Mouse (Mus musculus) intestine, embryonic 14.5 days (tissue): ENCODE data around the gene Mmrn1. TPM values are rescaled to one million over a fixed set of nuclear protein-coding genes. Genes with fewer than 3 reads are reported as not detected.
A peak's percentile ranks its signal among the peaks of the same experiment; 100 is the strongest.

Source experiments
- ATAC-seq: fragments of 200-750 bp; cut with Nextera tagmentation; replicated peaks from 2 replicates; pipeline ENCODE4 v1.8.0; 2017; ENCODE audit warnings: low read depth, moderate number of reproducible peaks, moderate TSS enrichment, moderate library complexity; ENCODE audit not compliant: low FRiP score, low TSS enrichment
- DNase-seq: peaks from one replicate; pipeline ENCODE4 v3.0.0-alpha.2; 2018; ENCODE audit warnings: low spot score
- H3K27ac ChIP-seq: fragments of 300-500 bp; sonication (generic); 2 replicates; pipeline ENCODE4 v1.5.1; 2014; ENCODE audit warnings: low read depth, mild to moderate bottlenecking, control low read depth
- H3K27me3 ChIP-seq: fragments of 300-500 bp; sonication (generic); replicated peaks from 2 replicates; pipeline ENCODE4 v1.6.1; 2014; ENCODE audit warnings: low read length, control low read depth; ENCODE audit not compliant: control insufficient read depth, insufficient read depth
- H3K36me3 ChIP-seq: fragments of 300-500 bp; sonication (generic); 2 replicates; pipeline ENCODE4 v1.6.1; 2014; ENCODE audit warnings: low read length, control low read depth; ENCODE audit not compliant: control insufficient read depth, insufficient read depth
- H3K4me1 ChIP-seq: fragments of 300-500 bp; sonication (generic); replicated peaks from 2 replicates; pipeline ENCODE4 v1.6.1; 2014; ENCODE audit warnings: low read length, control low read depth, mixed read lengths; ENCODE audit not compliant: control insufficient read depth, insufficient read depth
- H3K4me2 ChIP-seq: fragments of 300-500 bp; sonication (generic); 2 replicates; pipeline ENCODE4 v1.6.1; 2014; ENCODE audit warnings: low read length
- H3K4me3 ChIP-seq: fragments of 300-500 bp; sonication (generic); 2 replicates; pipeline ENCODE4 v1.5.1; 2014; ENCODE audit warnings: low read depth, low read length, control low read depth, mixed read lengths
- H3K9ac ChIP-seq: fragments of 300-500 bp; sonication (generic); 2 replicates; pipeline ENCODE4 v1.6.1; 2014; ENCODE audit warnings: mild to moderate bottlenecking, low read length
- H3K9me3 ChIP-seq: fragments of 300-500 bp; sonication (generic); 2 replicates; pipeline ENCODE4 v1.6.1; 2016; ENCODE audit warnings: low read length, control low read depth; ENCODE audit not compliant: control insufficient read depth
- WGBS: fragments of 180-500 bp; shearing (Covaris S2); extraction: QIAGEN DNeasy Blood & Tissue Kit; methylation state at CpG from one replicate; pipeline ENCODE4 v1.1.7; 2014; 5-methylcytosine and 5-hydroxymethylcytosine counted together
- polyA plus RNA-seq: library from polyadenylated mRNA; unstranded; fragments of >200 nt; fragmentation: Nextera tagmentation; extraction: Ambion mirVana; gene quantifications from 2 replicates; pipeline ENCODE4 v1.2.1, GENCODE M21; 2014

Mmrn1 gene
- polyA plus RNA-seq, 1 experiment from 2014 or later = 5.9 TPM

DNA sequence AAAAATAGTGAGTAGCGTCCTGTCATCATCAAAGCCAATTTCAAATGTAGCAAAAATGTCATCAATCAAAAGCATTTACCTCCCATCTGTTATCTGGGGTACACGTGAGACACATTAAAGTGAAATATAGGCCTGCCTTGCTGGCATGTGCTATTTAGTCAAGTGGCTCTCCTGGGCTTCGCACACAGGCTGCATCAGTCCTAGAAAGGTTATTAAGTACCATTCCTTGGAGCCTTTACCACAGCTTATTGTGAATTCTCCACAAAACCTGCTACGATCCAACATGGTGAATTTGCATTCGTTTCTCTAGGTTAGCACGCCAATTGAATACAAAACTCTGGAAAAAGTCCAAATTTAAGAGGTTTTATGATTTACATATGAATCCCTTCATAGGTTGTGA is 70.8 kb downstream of the Mmrn1 start:
- no peak overlapping the region for H3K9ac ChIP-seq
- H3K4me1 ChIP-seq = no peaks in the 10 kb centered on the region
- no peaks in the 10 kb centered on the region for H3K36me3 ChIP-seq
- no peak for ATAC-seq
- no peaks in the 10 kb centered on the region for H3K27me3 ChIP-seq
- no peak for DNase-seq
- H3K27ac ChIP-seq = no peak overlapping the region
- H3K4me2 ChIP-seq = no peak overlapping the region
- H3K9me3 ChIP-seq = no peaks in the 10 kb centered on the region
- 71% methylated on average over 6 of the region's 6 CpGs for WGBS
- H3K4me3 ChIP-seq = no peak overlapping the region

- H3K4me1 ChIP-seq = no peaks in the 10 kb centered on the region
- no peaks in the 10 kb centered on the region for H3K27me3 ChIP-seq
- H3K9me3 ChIP-seq = no peaks in the 10 kb centered on the region
- no peak for DNase-seq
- WGBS = 91% methylated on average over 1 of the region's 1 CpGs
- H3K4me2 ChIP-seq = no peak overlapping the region
- no peak for ATAC-seq
- H3K27ac ChIP-seq = no peak overlapping the region
- H3K36me3 ChIP-seq = no peaks in the 10 kb centered on the region
- H3K9ac ChIP-seq = no peak overlapping the region
- no peak overlapping the region for H3K4me3 ChIP-seq
Observed at GRCm38 (mm10) chr6:60996328-60996727, 71.6 kb downstream of the Mmrn1 start.

DNA sequence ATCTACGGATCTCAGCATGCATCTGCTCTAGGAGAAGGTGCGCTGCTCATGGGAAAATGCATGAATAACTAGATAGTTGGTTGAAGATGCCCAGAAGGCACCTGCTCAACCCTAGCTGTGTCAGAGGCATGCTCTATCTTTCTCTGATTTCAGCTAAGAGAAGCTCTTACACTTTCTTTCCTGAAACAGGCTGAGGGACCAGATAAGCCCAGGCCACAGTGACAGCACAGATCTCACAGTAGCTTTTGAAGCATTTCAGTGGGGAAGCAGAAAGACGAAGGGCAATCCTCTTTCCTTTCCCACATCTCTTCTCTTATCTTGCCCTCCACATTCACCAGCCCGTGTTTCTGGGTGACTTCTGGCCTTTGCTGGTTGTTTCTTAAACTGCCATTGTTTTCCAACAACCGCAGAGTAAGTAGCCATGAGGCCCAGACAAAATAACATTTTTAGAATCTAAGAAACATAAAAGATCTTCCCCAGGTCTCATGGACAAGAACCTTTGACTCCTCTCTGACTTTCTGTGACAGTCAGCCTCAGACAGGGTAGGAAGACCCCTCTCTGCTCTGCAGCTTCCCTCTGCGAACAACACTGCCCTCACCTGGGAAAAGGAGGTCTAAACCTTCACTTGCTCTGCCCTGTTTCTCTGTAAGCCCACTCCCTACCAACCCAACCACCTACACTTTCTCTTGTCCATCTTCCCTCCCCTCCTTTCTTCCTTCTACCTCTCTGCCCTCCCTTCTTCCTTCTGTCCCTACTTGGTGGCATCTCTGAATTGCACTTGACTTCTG is 76.4 kb downstream of the Mmrn1 start:
- DNase-seq = no peak
- Histone ChIP-seq H3K4me3 (no peak overlapping the region), H3K4me2 (no peak overlapping the region), H3K36me3 (no peaks in the 10 kb centered on the region), H3K9ac (no peak overlapping the region), H3K4me1 (no peaks in the 10 kb centered on the region), H3K27me3 (no peaks in the 10 kb centered on the region), H3K9me3 (0 out of 2 replicates have a peak, but pooled peaks cover 3% of the 10 kb centered on the region), H3K27ac (no peak overlapping the region)
- ATAC-seq = no peak
- 90% methylated on average over 6 of the region's 6 CpGs for WGBS

DNA sequence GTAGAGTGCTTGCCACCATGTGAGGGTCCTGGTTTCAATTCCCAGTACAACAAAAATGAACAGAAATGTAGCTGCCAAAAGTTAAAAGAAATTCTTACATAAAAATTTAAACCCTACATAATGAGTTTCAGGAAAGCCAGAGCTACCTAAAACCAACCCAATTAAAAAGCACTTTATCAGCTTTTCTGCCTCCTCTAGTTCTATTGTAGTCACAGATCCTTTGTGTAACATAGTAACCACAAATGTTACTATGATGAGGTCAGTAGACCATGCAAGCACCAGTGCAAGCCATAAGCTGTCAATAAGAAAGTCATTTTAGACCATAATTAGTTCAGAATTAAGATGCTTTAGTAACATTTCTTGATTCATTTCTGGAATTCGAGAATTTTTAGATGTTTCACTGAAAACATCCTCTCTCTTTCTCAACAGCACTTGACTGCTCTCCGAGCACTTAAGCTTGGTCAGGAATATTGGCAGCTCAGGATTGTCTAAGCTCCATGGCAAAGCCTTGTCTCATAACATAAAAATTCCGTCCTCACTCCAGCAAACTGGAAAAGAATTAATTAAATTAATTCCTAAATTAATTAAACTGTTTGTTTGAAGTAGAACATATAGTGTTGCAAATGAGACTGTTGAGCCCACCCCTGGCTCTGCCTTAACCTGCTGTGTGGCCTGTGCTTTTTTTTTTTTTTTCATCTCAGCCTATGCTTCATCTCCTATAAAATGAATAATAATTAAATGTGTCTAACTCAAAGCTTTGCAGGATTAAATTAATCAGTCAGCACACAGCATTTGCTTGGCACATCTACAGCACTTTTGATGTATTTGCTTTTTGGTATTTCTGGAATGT is 79.4 kb downstream of the Mmrn1 start:
- no peak overlapping the region for H3K27ac ChIP-seq
- no peak for DNase-seq
- ATAC-seq = no peak
- H3K27me3 ChIP-seq = no peaks in the 10 kb centered on the region
- H3K36me3 ChIP-seq = no peaks in the 10 kb centered on the region
- H3K9me3 ChIP-seq = 0 out of 2 replicates have a peak, but pooled peaks cover 3% of the 10 kb centered on the region
- no peak overlapping the region for H3K4me2 ChIP-seq
- H3K4me1 ChIP-seq = no peaks in the 10 kb centered on the region
- WGBS = 72% methylated on average over 3 of the region's 3 CpGs
- H3K9ac ChIP-seq = no peak overlapping the region
- no peak overlapping the region for H3K4me3 ChIP-seq

GRCm38 (mm10) chr6:61013780-61014179 is 89.0 kb downstream of the Mmrn1 start:
- Histone ChIP-seq H3K4me2 (no peak overlapping the region), H3K4me3 (no peak overlapping the region), H3K36me3 (no peaks in the 10 kb centered on the region), H3K27me3 (no peaks in the 10 kb centered on the region), H3K9ac (no peak overlapping the region), H3K9me3 (no peaks in the 10 kb centered on the region), H3K4me1 (no peaks in the 10 kb centered on the region), H3K27ac (no peak overlapping the region)
- 81% methylated on average over 5 of the region's 5 CpGs for WGBS
- ATAC-seq = no peak
- no peak for DNase-seq

- ATAC-seq (no peak), DNase-seq (no peak)
- Histone ChIP-seq H3K4me2 (no peak overlapping the region), H3K27ac (no peak overlapping the region), H3K36me3 (no peaks in the 10 kb centered on the region), H3K27me3 (no peaks in the 10 kb centered on the region), H3K4me1 (no peaks in the 10 kb centered on the region), H3K9ac (no peak overlapping the region), H3K4me3 (no peak overlapping the region), H3K9me3 (no peaks in the 10 kb centered on the region)
- 74% methylated on average over 1 of the region's 1 CpGs for WGBS
Observed at GRCm38 (mm10) chr6:61019689-61020088, 94.9 kb downstream of the Mmrn1 start.

- Histone ChIP-seq H3K9me3 (no peaks in the 10 kb centered on the region), H3K4me2 (no peak overlapping the region), H3K9ac (no peak overlapping the region), H3K36me3 (no peaks in the 10 kb centered on the region), H3K4me1 (no peaks in the 10 kb centered on the region), H3K4me3 (no peak overlapping the region), H3K27ac (no peak overlapping the region), H3K27me3 (no peaks in the 10 kb centered on the region)
- ATAC-seq (peak; percentile 80; the same call in 1 of the 2 replicates), DNase-seq (no peak)
- WGBS = 37% methylated on average over 1 of the region's 1 CpGs
Observed at GRCm38 (mm10) chr6:61020995-61021394, 96.2 kb downstream of the Mmrn1 start.

- Histone ChIP-seq H3K27ac (no peak overlapping the region), H3K27me3 (no peaks in the 10 kb centered on the region), H3K9ac (no peak overlapping the region), H3K4me1 (no peaks in the 10 kb centered on the region), H3K9me3 (no peaks in the 10 kb centered on the region), H3K4me3 (no peak overlapping the region), H3K4me2 (no peak overlapping the region), H3K36me3 (no peaks in the 10 kb centered on the region)
- ATAC-seq (no peak), DNase-seq (no peak)
- 68% methylated on average over 1 of the region's 1 CpGs for WGBS
Observed at GRCm38 (mm10) chr6:61033251-61033650, 108.5 kb downstream of the Mmrn1 start.
